Mouse (Mus musculus) embryonic stem cell, embryonic (primary cell): Measurements from ENCODE around the gene Errfi1.

ENCODE experiments used
- CTCF ChIA-PET, 4 experiments: fragments of 300-600 bp in 2 of 4; fragments of 350-600 bp in 2 of 4; sonication (Branson Sonifier 250); formaldehyde crosslinking; loops; one replicate each; lab custom pipeline; 2022; ENCODE audit warnings: inconsistent platforms in 2 of 4; lab: Charles Lee
- POLR2A ChIA-PET, 4 experiments: fragments of 300-600 bp in 2 of 4; fragments of 350-600 bp in 2 of 4; sonication (Branson Sonifier 250); formaldehyde crosslinking; loops; one replicate each; lab custom pipeline; 2022; ENCODE audit warnings: antibody characterized with exemption in 4 of 4, inconsistent platforms in 1 of 4; lab: Charles Lee

Errfi1 gene

DNA sequence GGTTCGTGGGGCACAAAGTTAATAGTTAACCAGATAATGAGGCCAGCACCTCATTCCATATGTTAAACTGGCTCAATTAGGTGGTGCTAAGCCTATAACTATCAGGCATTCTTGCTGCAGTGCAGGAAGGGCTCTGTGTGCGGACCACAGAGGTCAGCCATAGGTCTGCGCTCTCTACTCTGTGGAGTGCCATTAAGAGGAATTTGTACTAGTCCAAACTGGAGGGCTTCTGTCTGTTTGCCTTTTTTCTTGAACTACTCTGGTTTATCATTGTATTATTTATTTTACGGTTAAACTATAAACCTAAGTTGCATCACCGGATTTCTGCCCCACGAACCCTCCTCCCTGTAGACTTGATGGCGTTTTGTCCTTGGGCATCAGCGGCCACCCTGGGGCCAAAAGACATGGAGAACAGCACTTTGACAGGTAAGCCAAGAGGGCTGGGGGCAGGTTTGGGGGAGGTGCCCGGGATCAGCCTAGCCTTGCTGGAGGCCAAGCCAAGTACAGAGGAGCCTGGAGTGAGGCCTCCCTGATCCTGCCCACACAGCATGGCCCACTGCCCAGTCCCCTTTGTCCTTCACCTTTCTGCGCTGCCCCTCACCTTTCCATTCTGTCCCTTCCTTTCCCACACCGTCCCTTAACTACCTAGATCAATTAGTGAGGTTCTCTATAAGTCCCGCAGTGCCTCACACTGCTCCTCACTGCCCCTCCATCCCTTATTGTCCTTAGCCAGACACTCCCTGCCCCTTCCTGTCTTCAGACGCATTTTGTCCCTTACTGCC lies at the start of gene Errfi1:
TSS of gene Errfi1 (plus strand) at position 240 of the 782 bp plus-strand sequence.
- CTCF ChIA-PET: interaction anchor here in 2 of 4 experiments (1.2 to 2.3 kb wide), 6 partner anchors 12 to 191 kb away, joined by 3 to 9 read pairs (median 6); no protein-coding TSS in a partner anchor
- POLR2A ChIA-PET: interaction anchor here in 3 of 4 experiments (0.8 to 6.4 kb wide), 26 partner anchors 9 to 189 kb away, joined by 3 to 45 read pairs (median 4); no protein-coding TSS in a partner anchor

DNA sequence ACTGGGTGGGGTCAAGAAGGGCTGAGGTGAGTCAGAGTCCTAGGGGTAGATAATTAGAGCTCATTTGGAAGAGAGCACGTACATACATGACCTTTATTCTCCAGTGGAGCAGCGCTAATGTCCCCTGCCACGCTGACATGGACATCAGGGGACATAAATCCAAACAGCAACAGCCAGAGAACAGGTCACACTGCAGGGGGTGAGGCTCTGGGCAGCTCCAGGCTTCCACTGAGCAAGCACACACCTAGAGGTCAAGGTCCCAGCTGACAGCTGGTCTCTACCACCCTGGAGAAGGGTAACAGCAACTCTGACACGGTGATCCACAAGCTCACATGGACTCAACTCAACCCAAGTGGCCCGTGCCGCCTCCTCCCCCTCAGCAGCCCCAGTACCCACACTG lies 49.5 kb upstream of the Errfi1 start:
- ChIA-PET POLR2A (interaction anchor here in 2 of 4 experiments (0.6 to 1.5 kb wide), 2 partner anchors 139 to 737 kb away, joined by 3 to 4 read pairs; no protein-coding TSS in a partner anchor), CTCF (interaction anchor here in 1 of 4 experiments (1.3 to 1.7 kb wide), 2 partner anchors 13 to 141 kb away, joined by 4 read pairs; no protein-coding TSS in a partner anchor)

DNA sequence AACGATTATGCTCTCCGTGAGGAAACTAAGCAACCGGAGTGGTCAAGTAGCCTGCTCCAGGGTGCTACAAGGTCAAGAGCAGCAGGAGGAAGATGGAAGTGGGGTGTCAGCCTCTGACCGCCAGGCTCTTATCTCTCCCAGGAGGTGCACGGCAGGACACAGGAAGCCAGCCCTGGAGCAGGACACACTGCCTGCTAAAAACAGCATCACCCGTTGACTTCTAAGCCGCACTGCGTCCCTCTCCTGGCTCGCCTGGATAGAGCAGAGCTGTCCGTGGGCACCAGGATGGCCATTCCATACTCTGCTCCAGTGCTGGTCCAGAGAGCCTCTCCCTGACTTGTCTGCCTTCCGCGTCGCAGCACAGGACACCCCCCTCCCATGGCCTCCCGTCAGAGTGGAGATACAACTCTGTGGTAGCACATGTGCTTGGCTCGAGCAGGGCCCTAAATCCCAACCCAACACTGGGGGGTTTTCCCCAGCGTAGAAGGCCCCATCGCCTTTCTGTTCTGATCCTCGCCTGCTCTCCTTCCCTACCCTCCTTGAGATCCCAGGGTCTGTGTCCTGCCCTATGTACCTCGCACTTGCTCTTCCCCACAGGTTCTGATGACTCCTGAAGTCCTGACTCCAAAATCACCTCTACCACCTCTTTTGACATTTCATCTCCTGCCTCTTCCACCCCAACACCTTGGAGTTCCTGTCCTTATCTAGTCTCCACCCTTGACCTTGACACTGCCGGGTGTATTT lies 45.8 kb upstream of the Errfi1 start:
- ChIA-PET CTCF (interaction anchor here in 1 of 4 experiments (0.7 kb wide), 1 partner anchor 1170 kb away, joined by 3 read pairs; no protein-coding TSS in a partner anchor), POLR2A (interaction anchor here in 3 of 4 experiments (0.5 to 2.1 kb wide), 4 partner anchors 10 to 55 kb away, joined by 3 to 6 read pairs (median 4); no protein-coding TSS in a partner anchor)

- ChIA-PET CTCF (interaction anchor here in 1 of 4 experiments (1.8 kb wide), 1 partner anchor 145 kb away, joined by 4 read pairs; no protein-coding TSS in a partner anchor), POLR2A (interaction anchor here in 2 of 4 experiments (1.0 to 2.1 kb wide), 6 partner anchors 10 to 71 kb away, joined by 3 to 6 read pairs (median 4); no protein-coding TSS in a partner anchor)
These were observed 45.3 kb upstream of the Errfi1 start for GRCm38 (mm10) chr4:150808471-150808847.

DNA sequence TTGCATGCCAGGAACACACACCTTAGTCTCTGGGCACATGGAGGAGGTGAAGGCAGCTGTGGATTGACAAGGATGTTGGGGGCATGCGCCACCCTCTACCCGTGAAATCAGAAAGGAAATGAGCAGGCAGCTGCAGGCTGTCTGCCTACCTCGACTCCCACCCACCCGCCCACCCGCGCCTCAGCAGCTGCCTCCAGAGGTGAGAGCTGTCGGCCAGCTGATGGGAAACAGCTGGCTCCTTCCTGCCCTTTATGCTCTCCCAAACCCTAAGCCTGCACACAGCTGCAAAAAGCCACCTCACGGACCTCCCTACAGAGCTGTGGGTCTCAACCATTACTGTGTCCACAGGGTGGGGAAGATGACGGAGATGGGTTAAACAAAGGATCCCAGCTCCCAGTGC lies 44.4 kb upstream of the Errfi1 start:
- POLR2A ChIA-PET: interaction anchor here in 3 of 4 experiments (0.6 to 1.9 kb wide), 11 partner anchors 8 to 70 kb away, joined by 3 to 7 read pairs (median 3); no protein-coding TSS in a partner anchor
- CTCF ChIA-PET: interaction anchor here in 1 of 4 experiments (1.1 to 1.8 kb wide), 2 partner anchors 11 to 146 kb away, joined by 4 read pairs; no protein-coding TSS in a partner anchor

DNA sequence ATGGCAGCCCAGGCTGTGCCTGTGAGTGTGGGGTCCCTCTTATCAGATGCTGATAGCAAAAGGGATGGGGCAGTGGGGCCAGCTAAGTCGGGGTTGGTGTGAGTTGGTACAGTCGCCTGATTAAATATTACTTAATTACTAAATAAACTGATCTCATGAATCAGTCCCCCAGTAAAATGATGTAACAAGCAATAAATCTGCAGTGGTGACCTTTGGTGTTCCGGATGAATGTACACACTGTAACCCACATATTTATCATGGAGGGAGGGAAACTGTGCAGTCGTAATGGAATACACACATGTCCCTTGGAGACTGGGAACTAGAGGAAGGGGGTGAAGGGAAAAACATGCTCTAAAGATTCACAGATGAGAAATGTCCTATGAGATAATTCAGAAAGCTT lies 38.6 kb upstream of the Errfi1 start:
- ChIA-PET CTCF (no interaction called here), POLR2A (interaction anchor here in 1 of 4 experiments (1.7 kb wide), 1 partner anchor 26 kb away, joined by 4 read pairs; no protein-coding TSS in a partner anchor)

DNA sequence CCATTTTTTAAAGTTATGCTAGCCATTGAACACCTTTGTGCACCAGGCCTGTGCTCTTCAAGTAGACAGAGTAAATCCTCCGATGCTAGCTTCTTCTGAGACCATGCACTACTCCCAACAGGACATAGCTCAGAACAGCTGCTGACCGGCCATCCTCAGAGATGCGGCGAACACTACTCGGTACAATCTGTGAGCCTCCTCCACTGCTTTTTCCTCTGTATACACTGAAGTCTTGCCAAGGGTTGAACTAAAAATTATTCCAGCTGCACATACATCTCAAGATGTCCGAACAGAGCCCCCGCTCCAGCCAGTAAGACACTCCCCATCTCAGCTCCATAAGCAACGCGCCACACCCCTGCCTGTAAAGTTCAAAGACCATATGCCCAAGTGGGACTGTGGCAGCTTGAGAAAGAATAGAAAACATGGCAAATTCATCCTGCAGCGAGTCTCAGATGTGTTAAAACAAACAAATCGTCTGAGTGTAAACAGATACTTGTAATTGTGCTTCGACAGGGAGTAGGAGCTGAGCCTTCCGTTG lies 37.2 kb upstream of the Errfi1 start:
- POLR2A ChIA-PET: interaction anchor here in 2 of 4 experiments (0.6 to 1.7 kb wide), 9 partner anchors 10 to 939 kb away, joined by 3 to 5 read pairs (median 4); no protein-coding TSS in a partner anchor
- CTCF ChIA-PET: interaction anchor here in 2 of 4 experiments (0.5 to 1.0 kb wide), 3 partner anchors 25 to 224 kb away, joined by 3 to 4 read pairs (median 3); no protein-coding TSS in a partner anchor

GRCm38 (mm10) chr4:150819126-150819910 lies 34.4 kb upstream of the Errfi1 start:
- CTCF ChIA-PET: interaction anchor here in 2 of 4 experiments (0.6 to 1.0 kb wide), 3 partner anchors 19 to 42 kb away, joined by 3 to 9 read pairs (median 5); no protein-coding TSS in a partner anchor
- POLR2A ChIA-PET: interaction anchor here in 1 of 4 experiments (0.6 kb wide), 1 partner anchor 566 kb away, joined by 3 read pairs; no protein-coding TSS in a partner anchor

GRCm38 (mm10) chr4:150821381-150821780 lies 32.3 kb upstream of the Errfi1 start:
- CTCF ChIA-PET: interaction anchor here in 2 of 4 experiments (0.6 to 1.1 kb wide), 3 partner anchors 45 to 1050 kb away, joined by 3 read pairs; no protein-coding TSS in a partner anchor
- POLR2A ChIA-PET: interaction anchor here in 3 of 4 experiments (0.6 to 1.1 kb wide), 4 partner anchors 12 to 74 kb away, joined by 3 to 7 read pairs (median 4); no protein-coding TSS in a partner anchor

DNA sequence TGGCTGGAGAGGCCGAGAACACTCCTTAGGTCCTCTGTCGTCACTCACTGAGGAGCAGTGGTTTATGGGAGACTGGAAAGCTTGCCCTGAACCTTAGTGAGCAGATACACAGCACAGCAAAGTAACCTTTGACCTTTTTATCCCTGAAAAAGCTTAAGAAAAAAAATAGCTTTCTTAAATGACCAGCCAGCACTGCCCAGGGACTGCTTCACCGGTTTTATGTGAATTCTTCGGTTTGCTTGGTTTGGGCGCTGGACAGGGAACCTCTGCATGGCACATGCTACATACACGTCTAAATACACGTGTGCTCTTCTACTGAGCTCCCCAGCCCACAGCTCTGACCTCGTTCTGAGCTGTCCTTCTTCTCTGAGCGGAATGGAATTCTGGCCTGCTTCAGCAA lies 31.1 kb upstream of the Errfi1 start:
- ChIA-PET CTCF (interaction anchor here in 1 of 4 experiments (0.7 kb wide), 1 partner anchor 168 kb away, joined by 5 read pairs; no protein-coding TSS in a partner anchor), POLR2A (interaction anchor here in 2 of 4 experiments (0.5 to 1.8 kb wide), 7 partner anchors 10 to 610 kb away, joined by 3 to 7 read pairs (median 3); no protein-coding TSS in a partner anchor)

DNA sequence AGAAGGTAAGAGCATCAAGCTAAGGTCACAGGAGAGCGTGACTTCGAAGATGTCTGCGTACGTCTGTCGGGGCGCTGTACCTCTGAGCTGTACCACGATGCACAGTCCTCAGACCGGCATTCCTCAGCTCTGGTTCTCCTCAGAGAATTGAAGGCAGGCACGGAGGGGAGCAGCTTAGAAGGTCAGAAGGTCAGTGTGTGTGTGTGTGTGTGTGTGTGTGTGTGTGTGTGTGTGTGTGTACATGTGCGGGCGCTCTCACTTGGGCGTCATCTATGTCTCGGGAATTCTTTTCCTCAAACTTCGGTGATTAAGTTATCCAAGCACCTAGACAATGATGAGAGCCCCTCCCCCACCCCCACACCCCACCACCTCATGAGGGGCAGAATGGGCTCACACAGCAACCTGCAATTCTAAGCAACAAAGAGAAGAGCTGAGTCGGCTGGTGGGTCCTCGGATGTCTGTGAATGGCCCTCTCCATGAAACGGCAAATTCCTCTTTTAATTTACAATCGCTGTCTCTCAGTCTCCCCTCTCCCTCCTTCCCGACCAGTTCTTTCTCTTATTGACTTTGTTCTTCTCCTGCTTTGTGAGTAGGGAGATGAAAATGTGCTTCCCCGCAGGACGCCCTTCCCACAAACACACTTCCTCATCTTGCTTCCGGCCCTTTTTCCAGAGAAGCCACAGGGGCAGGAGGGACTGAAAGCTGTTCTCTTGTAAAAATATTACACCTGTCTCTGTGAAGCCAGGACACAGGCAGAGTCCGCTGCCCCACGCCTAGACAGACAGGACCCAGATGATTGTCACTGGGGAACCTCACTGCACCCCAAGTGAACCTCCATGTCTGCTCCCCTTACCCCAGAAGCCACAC lies 29.9 kb upstream of the Errfi1 start:
- CTCF ChIA-PET: interaction anchor here (0.6 to 1.0 kb wide), 9 partner anchors 70 to 649 kb away, joined by 3 to 5 read pairs (median 4); no protein-coding TSS in a partner anchor
- POLR2A ChIA-PET: interaction anchor here (0.6 to 1.8 kb wide), 15 partner anchors 9 to 1528 kb away, joined by 3 to 11 read pairs (median 3); no protein-coding TSS in a partner anchor

DNA sequence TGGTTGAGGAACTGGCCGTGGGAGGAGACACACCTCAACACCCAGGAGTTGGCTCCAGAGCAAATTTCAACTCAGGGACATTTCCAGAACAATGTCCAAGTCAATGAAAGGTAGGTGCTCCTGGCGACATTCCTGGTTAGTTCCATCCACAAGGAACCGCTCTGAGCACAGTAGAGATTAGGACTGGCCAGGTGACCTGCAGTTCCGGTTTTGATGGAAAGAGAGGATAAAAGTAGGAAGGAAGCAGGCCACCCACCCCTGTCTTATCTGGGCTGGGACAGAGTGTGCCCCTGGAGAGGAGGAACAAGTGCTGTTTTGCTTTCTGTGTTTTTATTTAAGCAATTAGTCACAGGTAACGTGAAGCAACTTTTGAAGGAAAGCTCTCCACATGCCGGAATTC lies 28.8 kb upstream of the Errfi1 start:
- POLR2A ChIA-PET: interaction anchor here in 2 of 4 experiments (0.6 to 1.0 kb wide), 3 partner anchors 14 to 39 kb away, joined by 3 to 4 read pairs (median 4); no protein-coding TSS in a partner anchor
- CTCF ChIA-PET: interaction anchor here in 1 of 4 experiments (1.0 kb wide), 1 partner anchor 140 kb away, joined by 3 read pairs; no protein-coding TSS in a partner anchor

DNA sequence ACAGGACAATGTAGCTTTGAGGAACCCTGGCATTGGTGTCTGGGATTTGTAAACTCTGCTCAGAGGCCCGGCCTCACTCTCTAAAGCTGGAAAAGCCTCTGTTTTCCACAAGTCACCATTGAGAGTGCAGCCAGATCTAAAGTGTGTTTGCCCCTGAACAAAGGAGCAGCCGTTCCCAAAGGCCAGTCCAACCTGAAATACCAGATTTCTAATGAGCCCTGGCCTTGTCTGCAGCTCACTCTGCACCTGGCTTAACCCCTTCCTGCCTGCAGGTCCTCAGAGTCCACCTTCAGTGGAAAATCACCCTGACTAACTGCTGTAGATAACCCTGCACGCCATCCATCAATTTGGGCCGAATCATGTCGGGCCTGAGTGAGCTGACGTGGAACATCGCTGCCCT lies 28.2 kb upstream of the Errfi1 start:
- CTCF ChIA-PET: interaction anchor here in 1 of 4 experiments (0.7 kb wide), 1 partner anchor 74 kb away, joined by 9 read pairs; no protein-coding TSS in a partner anchor
- POLR2A ChIA-PET: interaction anchor here in 1 of 4 experiments (1.0 to 1.5 kb wide), 2 partner anchors 16 to 29 kb away, joined by 3 to 4 read pairs; no protein-coding TSS in a partner anchor

- CTCF ChIA-PET: no interaction called here
- POLR2A ChIA-PET: interaction anchor here in 2 of 4 experiments (0.6 to 0.7 kb wide), 2 partner anchors 25 to 41 kb away, joined by 3 to 6 read pairs; no protein-coding TSS in a partner anchor
These were observed 22.4 kb upstream of the Errfi1 start for GRCm38 (mm10) chr4:150831321-150831720.

DNA sequence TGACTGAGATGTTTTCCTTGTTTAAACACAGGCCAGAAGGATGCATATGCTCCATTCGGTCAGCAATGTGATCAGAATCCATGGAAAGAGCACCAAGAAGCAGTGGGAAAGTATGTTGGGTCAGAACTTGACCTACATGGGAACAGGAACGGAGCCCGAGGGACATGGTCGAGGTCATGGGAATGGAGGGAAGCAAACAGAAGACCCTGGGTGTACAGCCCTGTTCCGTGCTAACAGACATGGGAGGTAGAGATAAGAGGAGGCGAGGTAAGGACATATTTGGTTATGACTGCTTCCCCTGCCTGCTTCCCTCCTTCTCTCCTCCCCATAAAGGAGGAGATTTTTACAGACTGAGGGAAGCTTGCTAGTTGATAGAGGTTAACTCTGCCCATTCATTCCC lies 21.8 kb upstream of the Errfi1 start:
- CTCF ChIA-PET: no interaction called here
- POLR2A ChIA-PET: no interaction called here
